10 mouse cellular contexts compared by ENCODE assay signal in genomic region chr12:102468136-102468535, GRCm38 (mm10). TPM values are rescaled to one million over a fixed set of nuclear protein-coding genes. Genes with fewer than 3 reads are reported as not detected.
DNase-seq lines count a peak whose midpoint lies in the region; ATAC-seq and TF ChIP-seq lines count a peak whose summit lies in the region.
"Had no signal": no experiment of that assay in that cellular context is flagged by ENCODE, and none has a peak within 500 bp of the region (broad histone marks: within the 10 kb centered on the region; RNA-seq: fewer than 3 reads in every experiment).

No protein-coding gene starts in this region.

- no peaks in the 10 kb centered on the region for H3K27me3 ChIP-seq in midbrain, embryonic 16.5 days (ENCODE audit: control insufficient read depth, insufficient read depth, low read depth, low read length)
- no peaks in the 10 kb centered on the region for H3K27me3 ChIP-seq in midbrain, embryonic 10.5 days (ENCODE audit: low read depth, poor library complexity, severe bottlenecking)
- H3K27me3 ChIP-seq in stomach, postnatal 0 days (ENCODE audit: control insufficient read depth, insufficient read depth, low read length) = no peaks in the 10 kb centered on the region
- H3K27me3 ChIP-seq: embryonic facial prominence, embryonic 15.5 days; neural tube, embryonic 15.5 days had no signal

- 0 out of 2 replicates have a peak, but pooled peaks have one; percentile 30 for ATAC-seq in midbrain, embryonic 16.5 days
- no peak for ATAC-seq in stomach, postnatal 0 days (ENCODE audit: low FRiP score, low TSS enrichment)

- H3K9ac ChIP-seq in midbrain, embryonic 16.5 days (ENCODE audit: low read depth, low read length) = no peak overlapping the region
- H3K9ac ChIP-seq in stomach, postnatal 0 days (ENCODE audit: low read length) = no peak overlapping the region
- H3K9ac ChIP-seq: embryonic facial prominence, embryonic 15.5 days; neural tube, embryonic 15.5 days had no signal

- 97% methylated on average over 1 of the region's 1 CpGs for WGBS in midbrain, embryonic 16.5 days
- 86% methylated on average over 1 of the region's 1 CpGs for WGBS in midbrain, embryonic 10.5 days
- WGBS in stomach, postnatal 0 days = 71% methylated on average over 1 of the region's 1 CpGs

- no peak for TF ChIP-seq EP300 in stomach, postnatal 0 days (optimal IDR thresholded peaks at IDR 0.05)

- peak; percentile 75 for DNase-seq in heart, adult 11 months
- no peak for DNase-seq in heart, postnatal 10 days
- no peak for DNase-seq in midbrain, embryonic 10.5 days (ENCODE audit: low spot score)
- DNase-seq in brain, embryonic 14.5 days (ENCODE audit: low read depth) = peak; percentile 29
- DNase-seq in stomach, postnatal 0 days (ENCODE audit: low spot score) = no peak
- DNase-seq in thymus, adult 18-20 months = no peak
- DNase-seq: lung, adult 18-20 months had no signal

- no peaks in the 10 kb centered on the region for H3K9me3 ChIP-seq in midbrain, embryonic 16.5 days (replicated peaks; ENCODE audit: control insufficient read depth, low read length, poor library complexity, severe bottlenecking)
- no peaks in the 10 kb centered on the region for H3K9me3 ChIP-seq in midbrain, embryonic 10.5 days (replicated peaks)
- H3K9me3 ChIP-seq in stomach, postnatal 0 days (ENCODE audit: control insufficient read depth, low read length) = no peaks in the 10 kb centered on the region
- H3K9me3 ChIP-seq: embryonic facial prominence, embryonic 15.5 days; neural tube, embryonic 15.5 days had no signal

- intact Hi-C loops in heart, postnatal 10 days (cut with DNase I) = loop anchor here (5.0 kb wide), 1 partner anchor 216 kb away; no protein-coding TSS in a partner anchor

- no peak overlapping the region for H3K4me3 ChIP-seq in midbrain, embryonic 16.5 days (ENCODE audit: low read depth, low read length)
- H3K4me3 ChIP-seq in midbrain, embryonic 10.5 days = no peak overlapping the region
- H3K4me3 ChIP-seq in stomach, postnatal 0 days (ENCODE audit: low read depth, low read length) = no peak overlapping the region

- TF ChIP-seq POLR2A in brain, embryonic 14.5 days (IDR thresholded peaks at IDR 0.05; ENCODE audit: borderline replicate concordance, extremely low read depth, insufficient read depth, insufficient read length, poor library complexity, severe bottlenecking) = no peak

- H3K36me3 ChIP-seq in midbrain, embryonic 16.5 days (ENCODE audit: control insufficient read depth, insufficient read depth, low read length) = peaks cover 5% of the 10 kb centered on the region; the same call in 1 of the 2 replicates
- peaks cover 7% of the 10 kb centered on the region for H3K36me3 ChIP-seq in midbrain, embryonic 10.5 days
- H3K36me3 ChIP-seq in stomach, postnatal 0 days (ENCODE audit: control insufficient read depth, insufficient read depth, low read length) = peaks cover 3% of the 10 kb centered on the region; the same call in 1 of the 2 replicates

- H3K27ac ChIP-seq in midbrain, embryonic 16.5 days (ENCODE audit: low read length) = no peak overlapping the region
- no peak overlapping the region for H3K27ac ChIP-seq in midbrain, embryonic 10.5 days (replicated peaks)
- H3K27ac ChIP-seq in stomach, postnatal 0 days (replicated peaks) = no peak overlapping the region

- peak; percentile 18; the same call in 1 of the 2 replicates for TF ChIP-seq CTCF in brain, embryonic 14.5 days (IDR thresholded peaks at IDR 0.05; ENCODE audit: borderline replicate concordance, extremely low read depth, insufficient read depth, insufficient read length)
- TF ChIP-seq CTCF in stomach, postnatal 0 days (IDR thresholded peaks at IDR 0.05; ENCODE audit: low read depth) = peak; percentile 44

- H3K4me2 ChIP-seq in midbrain, embryonic 16.5 days (ENCODE audit: low read length) = no peak overlapping the region
- H3K4me2 ChIP-seq in stomach, postnatal 0 days (replicated peaks; ENCODE audit: low read depth) = no peak overlapping the region

- peaks cover 7% of the 10 kb centered on the region for H3K4me1 ChIP-seq in midbrain, embryonic 16.5 days (ENCODE audit: control insufficient read depth, insufficient read depth, low read length)
- H3K4me1 ChIP-seq in midbrain, embryonic 10.5 days = peaks cover 9% of the 10 kb centered on the region
- no peaks in the 10 kb centered on the region for H3K4me1 ChIP-seq in stomach, postnatal 0 days (replicated peaks; ENCODE audit: control insufficient read depth, insufficient read depth)

RNA-seq across cellular contexts. Expression of gene Golga5, which starts 0.8 kb away (rescaled TPM):
- 10 to 100 TPM; 24.5 to 25.9 TPM for total RNA-seq in heart, postnatal 10 days (2021)
- 28.0 and 28.6 TPM in 2 replicates for polyA plus RNA-seq in midbrain, embryonic 16.5 days (2015; fragmentation: Nextera tagmentation; extraction: Ambion mirVana)
- 24.6 and 30.3 TPM in 2 replicates for polyA plus RNA-seq in midbrain, embryonic 10.5 days (2016; fragmentation: Nextera tagmentation; extraction: Ambion mirVana)
- polyA plus RNA-seq in brain, embryonic 14.5 days (2012; rRNA removed) = 21.8 and 23.9 TPM in 2 replicates
- polyA plus RNA-seq in stomach, postnatal 0 days (2015; fragmentation: Nextera tagmentation; extraction: Ambion mirVana) = 29.3 and 30.3 TPM in 2 replicates

RNA-seq across cellular contexts. Expression of gene Lgmn, which starts 28.5 kb away (rescaled TPM):
- 10 to 100 TPM; 93.2 to 94.9 TPM for total RNA-seq in heart, postnatal 10 days (2021)
- polyA plus RNA-seq in midbrain, embryonic 16.5 days (2015; fragmentation: Nextera tagmentation; extraction: Ambion mirVana) = 90.3 and 108 TPM in 2 replicates
- 46.5 and 50.8 TPM in 2 replicates for polyA plus RNA-seq in midbrain, embryonic 10.5 days (2016; fragmentation: Nextera tagmentation; extraction: Ambion mirVana)
- polyA plus RNA-seq in brain, embryonic 14.5 days (2012; rRNA removed) = 47.2 and 61.8 TPM in 2 replicates
- 75.1 and 77.1 TPM in 2 replicates for polyA plus RNA-seq in stomach, postnatal 0 days (2015; fragmentation: Nextera tagmentation; extraction: Ambion mirVana)

Comparison
In these comparisons a context has a peak if more than half of its experiments do, and no peak if none do; other contexts are left out.
1. DNase-seq: peak in heart, adult 11 months (single experiment) and brain, embryonic 14.5 days (single experiment); none in heart, postnatal 10 days (0 of 2), midbrain, embryonic 10.5 days (single experiment), stomach, postnatal 0 days (single experiment) and thymus, adult 18-20 months (0 of 2).